Mouse (Mus musculus): ENCODE results near the gene Nrg4. TPM values are rescaled to one million over a fixed set of nuclear protein-coding genes. Genes with fewer than 3 reads are reported as not detected.

Gene Nrg4
- total and polyA plus RNA-seq, 2 experiments from 2014 or later, result 1.8 TPM; not detected in 1

DNA sequence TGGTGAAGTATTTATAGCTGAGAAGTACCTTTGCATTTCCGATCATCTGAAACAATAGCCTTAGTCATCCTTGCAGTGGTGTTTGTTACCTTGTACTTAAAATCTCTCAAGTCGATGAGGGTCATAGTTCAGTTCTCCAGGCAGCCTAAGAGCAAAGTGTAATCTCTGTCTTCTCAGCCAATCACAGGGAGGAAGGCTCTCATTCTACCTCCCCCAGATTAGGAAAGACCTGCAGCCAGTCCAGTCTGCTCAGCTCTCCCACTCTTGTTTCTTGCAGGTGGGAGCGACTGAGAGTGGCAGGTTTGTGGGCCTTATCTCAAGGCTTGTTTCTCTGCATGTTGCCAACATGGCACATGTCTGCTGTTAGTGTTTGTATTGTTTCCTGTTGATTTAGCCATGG is 111.6 kb downstream of the Nrg4 start:
- peaks cover 1% of the 10 kb centered on the region; the same call in 1 of the 2 replicates for H3K4me1 ChIP-seq (ENCODE audit: insufficient read depth, low read length)
- H3K27me3 ChIP-seq (ENCODE audit: insufficient read depth, low read length), result no peaks in the 10 kb centered on the region
- ATAC-seq (ENCODE audit: low FRiP score) (no peak), DNase-seq (ENCODE audit: low spot score) (no peak)
- H3K9me3 ChIP-seq (ENCODE audit: low read length), result no peaks in the 10 kb centered on the region
- TF ChIP-seq CTCF (IDR thresholded peaks at IDR 0.05), result no peak
- no peak overlapping the region for H3K4me3 ChIP-seq (ENCODE audit: low read depth, low read length)
- H3K36me3 ChIP-seq (ENCODE audit: insufficient read depth, low read length), result peaks cover 49% of the 10 kb centered on the region
- WGBS, result 93% methylated on average over 3 of the region's 3 CpGs
- H3K4me2 ChIP-seq (ENCODE audit: low read depth, low read length, poor library complexity, severe bottlenecking), result no peak overlapping the region
- H3K9ac ChIP-seq (replicated peaks; ENCODE audit: low read length, poor library complexity, severe bottlenecking), result no peak overlapping the region
- H3K27ac ChIP-seq (ENCODE audit: low read depth, low read length), result no peak overlapping the region

DNA sequence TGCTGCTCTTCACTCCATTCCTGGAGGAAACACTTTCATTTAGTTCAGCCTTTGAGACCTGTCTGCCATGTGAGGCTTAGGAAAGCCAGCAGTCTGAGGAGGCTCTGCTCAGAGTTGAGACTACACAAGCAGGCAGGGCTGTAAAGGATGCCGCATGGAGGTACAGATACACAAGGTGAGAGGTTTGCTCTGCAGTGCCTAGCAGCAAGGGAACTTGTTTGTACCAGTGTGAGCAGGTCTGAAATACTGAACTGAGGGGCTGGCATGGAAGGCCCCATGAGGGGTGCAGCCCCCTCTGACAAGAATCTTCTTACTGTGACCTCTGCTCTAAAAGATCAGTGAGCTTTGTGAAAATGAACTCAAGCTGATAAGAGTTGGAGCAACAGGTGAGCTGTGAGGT is 113.2 kb downstream of the Nrg4 start:
- peaks cover 41% of the 10 kb centered on the region for H3K36me3 ChIP-seq (ENCODE audit: insufficient read depth, low read length)
- H3K9ac ChIP-seq (replicated peaks; ENCODE audit: low read length, poor library complexity, severe bottlenecking), result no peak overlapping the region
- DNase-seq (ENCODE audit: low spot score) (no peak), ATAC-seq (ENCODE audit: low FRiP score) (no peak)
- no peaks in the 10 kb centered on the region for H3K9me3 ChIP-seq (ENCODE audit: low read length)
- peaks cover 6% of the 10 kb centered on the region; the same call in 1 of the 2 replicates for H3K4me1 ChIP-seq (ENCODE audit: insufficient read depth, low read length)
- no peak for TF ChIP-seq CTCF (IDR thresholded peaks at IDR 0.05)
- no peak overlapping the region for H3K4me3 ChIP-seq (ENCODE audit: low read depth, low read length)
- no peak overlapping the region for H3K27ac ChIP-seq (ENCODE audit: low read depth, low read length)
- H3K4me2 ChIP-seq (ENCODE audit: low read depth, low read length, poor library complexity, severe bottlenecking), result no peak overlapping the region
- WGBS, result 92% methylated on average over 1 of the region's 1 CpGs
- H3K27me3 ChIP-seq (ENCODE audit: insufficient read depth, low read length), result no peaks in the 10 kb centered on the region

DNA sequence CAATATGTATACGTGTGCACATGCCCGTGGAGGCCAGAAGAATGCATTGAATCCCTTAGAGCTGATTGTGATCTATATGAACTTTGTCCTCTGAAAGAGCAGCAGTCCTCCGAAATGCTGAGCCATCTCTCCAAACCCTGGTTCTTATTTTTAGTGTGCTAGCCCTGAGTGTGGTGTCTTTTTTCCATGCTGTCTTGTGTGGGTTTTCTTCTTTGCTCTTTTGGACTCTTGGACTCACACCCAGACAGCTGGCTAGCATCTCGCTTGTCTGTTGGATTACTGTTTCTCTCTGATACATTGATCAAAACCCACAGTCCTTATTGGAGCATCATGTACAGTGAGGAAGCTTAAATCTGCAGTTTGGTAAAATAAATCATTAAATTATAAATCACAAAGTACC is 115.0 kb downstream of the Nrg4 start:
- no peak overlapping the region for H3K4me3 ChIP-seq (ENCODE audit: low read depth, low read length)
- H3K4me1 ChIP-seq (ENCODE audit: insufficient read depth, low read length), result peaks cover 6% of the 10 kb centered on the region; the same call in 1 of the 2 replicates
- ATAC-seq (ENCODE audit: low FRiP score) (no peak), DNase-seq (ENCODE audit: low spot score) (no peak)
- no peak overlapping the region for H3K27ac ChIP-seq (ENCODE audit: low read depth, low read length)
- H3K9me3 ChIP-seq (ENCODE audit: low read length), result no peaks in the 10 kb centered on the region
- no peak for TF ChIP-seq CTCF (IDR thresholded peaks at IDR 0.05)
- WGBS, result 80% methylated on average over 4 of the region's 4 CpGs
- peaks cover 27% of the 10 kb centered on the region for H3K36me3 ChIP-seq (ENCODE audit: insufficient read depth, low read length)
- no peak overlapping the region for H3K4me2 ChIP-seq (ENCODE audit: low read depth, low read length, poor library complexity, severe bottlenecking)
- H3K27me3 ChIP-seq (ENCODE audit: insufficient read depth, low read length), result no peaks in the 10 kb centered on the region
- H3K9ac ChIP-seq (replicated peaks; ENCODE audit: low read length, poor library complexity, severe bottlenecking), result no peak overlapping the region

DNA sequence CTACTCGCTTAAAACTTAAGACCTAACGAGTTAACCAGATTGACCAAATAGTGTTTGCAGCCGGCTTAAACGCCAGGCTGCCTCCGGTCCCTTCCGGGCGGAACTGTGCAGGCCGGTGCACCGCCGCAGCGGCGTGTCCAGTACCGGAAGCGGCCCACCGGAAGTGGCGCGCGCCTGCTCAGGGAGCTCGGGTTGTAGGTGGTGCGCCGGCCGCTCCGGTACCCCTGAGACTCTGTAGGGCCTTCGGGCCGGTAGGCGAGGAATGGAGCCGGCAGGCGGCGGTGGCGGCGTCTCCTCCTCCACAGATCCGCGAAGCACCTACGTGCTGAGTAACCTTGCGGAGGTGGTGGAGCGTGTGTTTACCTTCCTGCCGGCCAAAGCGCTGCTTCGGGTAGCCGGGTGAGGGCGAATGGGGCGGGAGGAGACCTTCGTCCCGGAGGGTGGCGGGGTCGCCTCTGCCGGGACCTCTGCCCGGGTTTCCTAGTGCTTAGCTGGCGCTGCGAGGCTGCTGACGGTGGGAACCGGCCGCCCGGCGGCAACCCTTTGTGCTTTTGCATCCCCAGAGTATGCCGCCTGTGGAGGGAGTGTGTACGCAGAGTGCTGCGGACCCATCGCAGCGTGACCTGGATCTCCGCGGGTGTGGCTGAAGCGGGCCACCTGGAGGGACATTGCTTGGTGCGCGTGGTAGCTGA is 117.7 kb downstream of the Nrg4 start, which contains the start of gene Fbxo22:
Gene Fbxo22 (plus strand): TSS at position 136 of the 692 bp plus-strand sequence.
- ATAC-seq (ENCODE audit: low FRiP score), result peak; percentile 99
- under 1% methylated on average over 64 of the region's 65 CpGs for WGBS

GRCm38 (mm10) chr9:55208458-55208789 is 118.2 kb downstream of the Nrg4 start:
- Histone ChIP-seq H3K9ac (replicated peaks; ENCODE audit: low read length, poor library complexity, severe bottlenecking) (peak overlapping the region; percentile 77), H3K4me1 (ENCODE audit: insufficient read depth, low read length) (peaks cover 6% of the 10 kb centered on the region; the same call in 1 of the 2 replicates), H3K9me3 (ENCODE audit: low read length) (no peaks in the 10 kb centered on the region), H3K4me2 (ENCODE audit: low read depth, low read length, poor library complexity, severe bottlenecking) (peak overlapping the region; percentile 80), H3K27ac (ENCODE audit: low read depth, low read length) (peak overlapping the region; percentile 75), H3K36me3 (ENCODE audit: insufficient read depth, low read length) (peaks cover 8% of the 10 kb centered on the region; the same call in 1 of the 2 replicates), H3K4me3 (ENCODE audit: low read depth, low read length) (peak overlapping the region; percentile 80), H3K27me3 (ENCODE audit: insufficient read depth, low read length) (no peaks in the 10 kb centered on the region)
- DNase-seq (ENCODE audit: low spot score) (no peak), ATAC-seq (ENCODE audit: low FRiP score) (peak; percentile 22; the same call in 1 of the 2 replicates)
- TF ChIP-seq CTCF (IDR thresholded peaks at IDR 0.05), result no peak
- 0% methylated on average over 2 of the region's 2 CpGs for WGBS

More for the DNA sequence above, 117.7 kb downstream of the Nrg4 start, which contains the start of gene Fbxo22:
- H3K4me1 ChIP-seq (ENCODE audit: insufficient read depth, low read length), result peaks cover 6% of the 10 kb centered on the region; the same call in 1 of the 2 replicates
- DNase-seq (ENCODE audit: low spot score), result peak; percentile 92
- H3K27ac ChIP-seq (ENCODE audit: low read depth, low read length), result peak within 1 kb of the TSS; percentile 75
- H3K9me3 ChIP-seq (ENCODE audit: low read length), result no peaks in the 10 kb centered on the region
- H3K27me3 ChIP-seq (ENCODE audit: insufficient read depth, low read length), result no peaks in the 10 kb centered on the region
- H3K36me3 ChIP-seq (ENCODE audit: insufficient read depth, low read length), result peaks cover 11% of the 10 kb centered on the region
- peak within 1 kb of the TSS; percentile 80 for H3K4me2 ChIP-seq (ENCODE audit: low read depth, low read length, poor library complexity, severe bottlenecking)
- peak within 1 kb of the TSS; percentile 77 for H3K9ac ChIP-seq (replicated peaks; ENCODE audit: low read length, poor library complexity, severe bottlenecking)
- peak within 1 kb of the TSS; percentile 80 for H3K4me3 ChIP-seq (ENCODE audit: low read depth, low read length)
- TF ChIP-seq CTCF (IDR thresholded peaks at IDR 0.05), result peak; percentile 44

DNA sequence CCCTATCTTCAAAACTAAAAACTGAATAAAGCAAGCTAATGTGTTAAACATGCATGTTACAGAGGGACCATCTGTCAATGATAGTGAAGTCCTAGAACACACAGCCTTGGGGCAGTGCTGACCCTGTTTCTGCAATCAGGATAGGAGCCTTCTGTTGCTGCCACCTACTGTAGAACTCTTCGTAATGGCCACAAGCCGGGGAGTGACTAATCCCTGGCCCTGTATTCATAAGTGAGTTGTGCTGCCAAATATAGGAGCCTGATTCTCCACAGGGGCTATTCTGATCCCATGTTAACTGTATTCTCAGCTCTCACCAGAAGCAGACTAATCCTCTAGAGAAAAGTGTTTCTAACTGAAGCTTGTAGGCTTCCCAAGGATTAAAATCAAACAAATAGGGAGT is 127.3 kb downstream of the Nrg4 start:
- no peak overlapping the region for H3K9ac ChIP-seq (replicated peaks; ENCODE audit: low read length, poor library complexity, severe bottlenecking)
- TF ChIP-seq CTCF (IDR thresholded peaks at IDR 0.05), result peak; percentile 35

More for the DNA sequence above, 127.3 kb downstream of the Nrg4 start:
- ATAC-seq (ENCODE audit: low FRiP score) (no peak), DNase-seq (ENCODE audit: low spot score) (peak; percentile 9)
- H3K4me2 ChIP-seq (ENCODE audit: low read depth, low read length, poor library complexity, severe bottlenecking), result no peak overlapping the region
- no peak overlapping the region for H3K27ac ChIP-seq (ENCODE audit: low read depth, low read length)
- 32% methylated on average over 2 of the region's 2 CpGs for WGBS
- H3K9me3 ChIP-seq (ENCODE audit: low read length), result no peaks in the 10 kb centered on the region
- no peaks in the 10 kb centered on the region for H3K27me3 ChIP-seq (ENCODE audit: insufficient read depth, low read length)
- H3K4me1 ChIP-seq (ENCODE audit: insufficient read depth, low read length), result no peaks in the 10 kb centered on the region
- peaks cover 3% of the 10 kb centered on the region for H3K36me3 ChIP-seq (ENCODE audit: insufficient read depth, low read length)
- H3K4me3 ChIP-seq (ENCODE audit: low read depth, low read length), result no peak overlapping the region

Measured in midbrain, postnatal 0 days (tissue).